Mouse (Mus musculus): ENCODE data around the gene Ptger2. TPM values are rescaled to one million over a fixed set of nuclear protein-coding genes. Genes with fewer than 3 reads are reported as not detected.

Gene Ptger2
- total RNA-seq, 2 experiments from 2014 or later: 0.25 to 0.27 TPM

DNA sequence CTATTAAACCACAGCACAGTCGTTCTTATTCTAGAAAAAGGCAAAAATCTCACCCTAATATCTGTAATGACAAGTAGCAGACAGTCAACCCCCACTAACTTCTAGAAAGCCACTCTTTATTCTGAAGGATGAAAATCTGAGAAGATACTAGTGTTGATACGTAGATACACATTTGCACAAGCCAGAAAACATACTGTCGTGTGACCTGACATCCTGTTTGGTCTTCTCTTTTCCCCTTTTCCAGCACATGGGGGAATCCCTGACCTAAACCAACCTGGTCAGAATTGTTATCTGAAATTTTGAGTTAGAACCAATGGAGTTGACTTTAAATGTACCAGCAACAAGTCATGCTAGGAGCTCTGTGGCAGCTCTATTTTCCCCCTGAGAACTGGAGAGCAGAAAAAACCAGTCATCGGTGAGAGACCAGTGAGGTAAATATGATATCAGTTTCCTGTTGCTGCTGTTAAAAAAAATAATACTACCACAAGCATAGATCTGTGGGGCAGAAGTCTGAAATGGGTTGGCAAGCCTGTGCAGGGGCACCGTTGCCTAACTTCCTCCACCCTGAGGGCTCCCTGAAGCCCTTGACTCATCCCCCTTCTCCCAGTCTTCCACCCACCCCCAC lies 53.0 kb downstream of the Ptger2 start:
- no peak for DNase-seq (ENCODE audit: low spot score in 2 of 2)
- intact Hi-C loops (cut with DNase I): no loop called here

DNA sequence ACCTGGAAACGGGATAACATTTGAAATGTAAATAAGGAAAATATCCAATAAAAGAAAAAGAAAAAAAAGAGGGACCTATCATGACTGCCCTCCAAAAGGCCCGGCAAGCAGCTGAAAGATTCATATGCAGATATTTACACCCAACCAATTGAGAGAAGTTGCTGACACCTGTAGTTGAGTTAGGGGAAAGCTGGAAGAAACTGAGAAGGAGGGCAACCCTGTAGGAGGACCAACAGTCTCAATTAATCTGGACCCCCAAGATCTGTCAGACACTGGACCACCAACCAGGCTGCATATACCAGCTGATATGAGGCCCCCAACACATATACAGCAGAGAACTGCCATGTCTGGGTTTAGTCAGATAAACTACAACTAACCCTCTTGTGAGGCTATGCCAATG lies 60.1 kb downstream of the Ptger2 start:
- DNase-seq (ENCODE audit: low spot score in 2 of 2): no peak
- intact Hi-C loops (cut with DNase I): no loop called here

DNA sequence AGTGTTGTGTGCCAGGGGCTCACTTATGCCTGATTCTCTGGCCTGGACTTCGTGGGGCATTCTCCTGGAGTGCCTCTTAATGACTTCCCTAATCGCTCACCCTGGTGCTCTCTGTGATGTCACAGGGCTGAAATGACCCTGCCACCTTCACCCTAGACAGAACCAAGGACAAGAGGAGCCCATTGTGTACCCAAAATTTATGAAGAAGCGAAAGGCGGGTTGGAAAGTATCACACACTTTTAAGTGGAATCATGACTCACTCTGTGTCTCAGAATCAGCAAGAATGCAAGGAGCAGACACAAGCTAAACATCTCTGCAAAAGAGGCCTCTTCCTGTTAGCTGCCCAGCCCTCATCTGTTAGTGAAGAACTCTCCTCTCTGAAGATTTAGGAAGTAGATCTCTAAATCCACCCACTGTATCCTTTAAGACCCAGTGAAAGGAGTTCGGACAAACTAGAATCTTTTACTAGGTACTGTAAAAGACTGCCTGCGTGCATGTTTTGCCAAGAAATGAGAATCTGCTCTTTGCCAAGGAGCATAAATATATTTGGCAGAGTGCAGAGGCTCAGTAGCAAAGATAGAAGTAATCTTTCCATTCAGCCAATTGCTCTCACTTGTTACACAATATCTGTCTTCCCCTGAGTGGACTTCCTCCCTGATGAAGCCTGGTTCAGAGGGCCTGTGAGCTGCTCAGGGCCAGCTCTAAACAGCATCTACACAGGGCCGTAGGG lies 61.9 kb downstream of the Ptger2 start:
- intact Hi-C loops (cut with DNase I): no loop called here
- peak; percentile 10 to 21 for DNase-seq (ENCODE audit: low spot score in 2 of 2)

DNA sequence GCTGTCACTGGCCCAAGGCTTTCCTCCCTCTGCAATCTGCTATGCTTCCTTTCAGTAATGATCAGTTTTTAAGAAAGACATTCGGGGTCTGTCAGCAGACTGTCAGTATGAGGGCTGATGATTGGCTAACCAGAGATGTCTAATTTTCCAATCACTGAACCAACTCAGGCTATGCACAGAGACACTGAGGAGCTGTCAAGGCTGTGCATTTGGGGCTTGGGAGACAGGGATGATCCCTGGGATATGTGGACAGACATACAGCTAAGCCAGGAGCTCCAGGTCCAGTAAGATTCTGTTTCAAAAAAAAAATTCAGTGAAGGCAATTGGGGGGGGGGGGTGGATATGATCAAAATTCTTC lies 62.4 kb downstream of the Ptger2 start:
- no peak for DNase-seq (ENCODE audit: low spot score in 2 of 2)
- intact Hi-C loops (cut with DNase I): no loop called here

DNA sequence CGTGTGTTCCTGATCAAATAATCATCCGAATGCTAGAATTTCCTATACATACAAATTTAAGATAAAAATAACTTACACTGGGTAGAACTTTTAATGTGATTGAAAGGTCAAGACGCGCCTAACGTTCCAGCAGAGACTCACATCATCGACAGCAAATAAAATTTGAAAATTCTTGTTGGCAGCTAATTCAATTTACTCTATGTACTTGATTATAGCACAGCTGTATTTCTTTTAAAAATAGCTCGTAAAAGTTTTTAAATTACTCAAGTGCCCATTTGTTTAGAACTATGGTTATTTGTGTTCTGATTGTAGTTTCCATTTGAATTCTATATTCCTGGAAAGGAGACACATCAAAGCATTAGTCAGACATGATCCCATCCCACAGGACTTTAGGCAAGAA lies 63.1 kb downstream of the Ptger2 start:
- DNase-seq (ENCODE audit: low spot score in 2 of 2): no peak
- intact Hi-C loops (cut with DNase I): no loop called here

Small RNA genes lying within 50 kb of the gene (microRNA-seq; reads per million reads assigned to microRNA genes)
- not detected for gene Mir327

Other genes with a start within 250 kb of the Ptger2 start
- not detected for gene Gm8267, start 237.9 kb upstream of the Ptger2 start, total RNA-seq (2021)
- gene Ptgdr, start 128.8 kb upstream of the Ptger2 start, total RNA-seq (2021): under 1 TPM; 0.45 to 0.49 TPM
- 10 to 100 TPM; 31.9 to 35.9 TPM for gene Gpr137c, start 231.5 kb downstream of the Ptger2 start, total RNA-seq (2021)
- 10 to 100 TPM; 69.9 to 74.0 TPM for gene Txndc16, start 232.1 kb downstream of the Ptger2 start, total RNA-seq (2021)

Data from left cerebral cortex, postnatal 36 days (tissue).